ENCODE assay signal across 19 mouse cellular contexts in genomic region chr12:16438717-16439116, GRCm38 (mm10).
DNase-seq lines count a peak whose midpoint lies in the region; ATAC-seq lines count a peak whose summit lies in the region.
"Had no signal": no experiment of that assay in that cellular context is flagged by ENCODE, and none has a peak within 500 bp of the region (broad histone marks: within the 10 kb centered on the region; RNA-seq: fewer than 3 reads in every experiment).

No protein-coding gene starts in this region.

- no peak overlapping the region for H3K4me2 ChIP-seq in embryonic facial prominence, embryonic 13.5 days
- no peak overlapping the region for H3K4me2 ChIP-seq in embryonic facial prominence, embryonic 14.5 days (ENCODE audit: low read depth, low read length)
- no peak overlapping the region for H3K4me2 ChIP-seq in heart, embryonic 12.5 days
- H3K4me2 ChIP-seq: forebrain, embryonic 12.5 days had no signal

- no peak for ATAC-seq in embryonic facial prominence, embryonic 13.5 days (ENCODE audit: insufficient number of reproducible peaks, insufficient read depth, low FRiP score, low TSS enrichment, low read depth)
- 0 out of 2 replicates have a peak, but pooled peaks have one; percentile 50 for ATAC-seq in embryonic facial prominence, embryonic 14.5 days (ENCODE audit: low read depth)
- no peak for ATAC-seq in heart, embryonic 12.5 days (ENCODE audit: insufficient number of reproducible peaks, low FRiP score)
- ATAC-seq: forebrain, embryonic 14.5 days; forebrain, embryonic 16.5 days had no signal

- no peak overlapping the region for H3K4me3 ChIP-seq in embryonic facial prominence, embryonic 13.5 days
- H3K4me3 ChIP-seq in embryonic facial prominence, embryonic 14.5 days (ENCODE audit: low read depth, low read length) = no peak overlapping the region
- no peak overlapping the region for H3K4me3 ChIP-seq in heart, embryonic 12.5 days
- H3K4me3 ChIP-seq: forebrain, embryonic 10.5 days; forebrain, embryonic 12.5 days had no signal

- 0 out of 2 replicates have a peak, but pooled peaks cover 2% of the 10 kb centered on the region for H3K9me3 ChIP-seq in embryonic facial prominence, embryonic 13.5 days
- 0 out of 2 replicates have a peak, but pooled peaks cover 3% of the 10 kb centered on the region for H3K9me3 ChIP-seq in embryonic facial prominence, embryonic 14.5 days (ENCODE audit: control insufficient read depth, low read length)
- H3K9me3 ChIP-seq in heart, embryonic 12.5 days (replicated peaks) = no peaks in the 10 kb centered on the region; the same call in 1 of the 2 replicates
- H3K9me3 ChIP-seq: forebrain, embryonic 10.5 days; forebrain, embryonic 12.5 days had no signal

- DNase-seq in embryonic facial prominence, embryonic 14.5 days (ENCODE audit: low spot score) = peak; percentile 75
- peak; percentile 51 for DNase-seq in fibroblast of lung, adult 2 months (ENCODE audit: low read depth)
- no peak for DNase-seq in spleen, postnatal 4 days (ENCODE audit: low spot score in 2 of 2)
- DNase-seq: adrenal gland, adult 2 months; adrenal gland, postnatal 10 days; adrenal gland, postnatal 25 days; cerebellum, adult 11 months; cerebellum, adult 18-20 months; cerebellum, adult 8-10 months; cerebellum, adult 9-11 months; cerebellum, postnatal 14 days; cerebellum, postnatal 36 days; embryo, embryonic 11 days had no signal

- no peaks in the 10 kb centered on the region; the same call in 1 of the 2 replicates for H3K27me3 ChIP-seq in embryonic facial prominence, embryonic 13.5 days
- no peaks in the 10 kb centered on the region for H3K27me3 ChIP-seq in embryonic facial prominence, embryonic 14.5 days (replicated peaks; ENCODE audit: control insufficient read depth, insufficient read depth, low read length)
- H3K27me3 ChIP-seq in heart, embryonic 12.5 days (replicated peaks) = no peaks in the 10 kb centered on the region
- H3K27me3 ChIP-seq: forebrain, embryonic 12.5 days had no signal

- 52% methylated on average over 5 of the region's 5 CpGs for WGBS in embryonic facial prominence, embryonic 13.5 days
- WGBS in embryonic facial prominence, embryonic 14.5 days = 50% methylated on average over 5 of the region's 5 CpGs
- WGBS in heart, embryonic 12.5 days = 86% methylated on average over 5 of the region's 5 CpGs

- H3K9ac ChIP-seq in embryonic facial prominence, embryonic 13.5 days = no peak overlapping the region
- no peak overlapping the region for H3K9ac ChIP-seq in embryonic facial prominence, embryonic 14.5 days (ENCODE audit: low read depth, low read length)
- no peak overlapping the region for H3K9ac ChIP-seq in heart, embryonic 12.5 days
- H3K9ac ChIP-seq: forebrain, embryonic 12.5 days had no signal

- H3K36me3 ChIP-seq in embryonic facial prominence, embryonic 13.5 days = no peaks in the 10 kb centered on the region
- no peaks in the 10 kb centered on the region for H3K36me3 ChIP-seq in embryonic facial prominence, embryonic 14.5 days (ENCODE audit: control insufficient read depth, insufficient read depth, low read length)
- H3K36me3 ChIP-seq in heart, embryonic 12.5 days = no peaks in the 10 kb centered on the region
- H3K36me3 ChIP-seq: forebrain, embryonic 10.5 days; forebrain, embryonic 12.5 days had no signal

- H3K4me1 ChIP-seq in embryonic facial prominence, embryonic 13.5 days = no peaks in the 10 kb centered on the region
- H3K4me1 ChIP-seq in embryonic facial prominence, embryonic 14.5 days (ENCODE audit: control insufficient read depth, insufficient read depth, low read length) = no peaks in the 10 kb centered on the region
- H3K4me1 ChIP-seq in heart, embryonic 12.5 days (replicated peaks) = no peaks in the 10 kb centered on the region
- H3K4me1 ChIP-seq: forebrain, embryonic 12.5 days had no signal

- 0 out of 2 replicates have a peak overlapping the region, but pooled peaks have one; percentile 1 for H3K27ac ChIP-seq in embryonic facial prominence, embryonic 13.5 days
- H3K27ac ChIP-seq in embryonic facial prominence, embryonic 14.5 days (replicated peaks; ENCODE audit: low read depth, low read length) = no peak overlapping the region
- H3K27ac ChIP-seq in heart, embryonic 12.5 days (ENCODE audit: poor library complexity, severe bottlenecking) = no peak overlapping the region
- H3K27ac ChIP-seq: forebrain, embryonic 10.5 days; forebrain, embryonic 12.5 days had no signal

Comparison
In these comparisons a context has a peak if more than half of its experiments do, and no peak if none do; other contexts are left out.
1. DNase-seq: peak in embryonic facial prominence, embryonic 14.5 days (single experiment) and fibroblast of lung, adult 2 months (single experiment); none in spleen, postnatal 4 days (0 of 2).